Mouse (Mus musculus): ENCODE data around the gene Enc1.

DNA sequence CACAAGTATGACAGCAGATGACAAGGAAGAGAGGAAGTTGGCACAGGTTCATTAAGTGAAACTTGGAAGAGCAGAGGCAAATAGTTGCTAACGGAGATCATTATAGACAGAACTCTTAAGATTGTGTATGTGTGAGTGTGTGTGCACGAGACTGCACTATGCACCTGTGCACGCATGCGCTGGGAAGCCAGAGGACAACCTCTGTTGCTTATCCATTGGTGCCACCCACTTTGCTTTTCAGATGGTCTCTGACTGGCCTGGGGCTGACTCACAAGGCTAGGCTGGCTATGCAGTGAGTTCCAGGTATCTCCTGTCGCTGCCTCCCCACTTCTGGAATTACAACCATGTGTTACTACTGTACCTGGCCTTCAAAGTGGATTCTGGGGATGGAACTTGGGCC is 13.1 kb downstream of the Enc1 start:
- TF ChIP-seq POLR2A (IDR thresholded peaks at IDR 0.05; ENCODE audit: borderline replicate concordance, control insufficient read depth, low read depth, low read length) (no peak), CTCF (IDR thresholded peaks at IDR 0.05; ENCODE audit: control insufficient read depth, insufficient read depth, low read length) (no peak)

Data from bone marrow, adult 2 months (tissue).